Mouse (Mus musculus) forebrain, embryonic 16.5 days (tissue): ENCODE results near the gene Zdhhc4. TPM values are rescaled to one million over a fixed set of nuclear protein-coding genes. Genes with fewer than 3 reads are reported as not detected.

Source experiments
- ATAC-seq: fragments of 200-750 bp; cut with Nextera tagmentation; 2 replicates; pipeline ENCODE4 v1.8.0; 2017; ENCODE audit warnings: mild to moderate bottlenecking, moderate library complexity
- H3K27ac ChIP-seq: fragments of 300-500 bp; sonication (generic); 2 replicates; pipeline ENCODE4 v1.5.1; 2014; ENCODE audit warnings: low read length, control low read depth
- H3K27me3 ChIP-seq: fragments of 300-500 bp; sonication (generic); replicated peaks from 2 replicates; pipeline ENCODE4 v1.6.1; 2014; ENCODE audit warnings: low read length; ENCODE audit not compliant: control insufficient read depth, insufficient read depth
- H3K36me3 ChIP-seq: fragments of 300-500 bp; sonication (generic); 2 replicates; pipeline ENCODE4 v1.6.1; 2014; ENCODE audit not compliant: control insufficient read depth, insufficient read depth
- H3K4me1 ChIP-seq: fragments of 300-500 bp; sonication (generic); replicated peaks from 2 replicates; pipeline ENCODE4 v1.6.1; 2014; ENCODE audit warnings: low read length; ENCODE audit not compliant: control insufficient read depth, insufficient read depth
- H3K4me2 ChIP-seq: fragments of 300-500 bp; sonication (generic); 2 replicates; pipeline ENCODE4 v1.6.1; 2014; ENCODE audit warnings: mild to moderate bottlenecking, low read length, control low read depth
- H3K4me3 ChIP-seq: fragments of 300-500 bp; sonication (generic); replicated peaks from 2 replicates; pipeline ENCODE4 v1.5.1; 2014; ENCODE audit warnings: mild to moderate bottlenecking, low read length, control low read depth
- H3K9ac ChIP-seq: fragments of 300-500 bp; sonication (generic); replicated peaks from 2 replicates; pipeline ENCODE4 v1.6.1; 2014; ENCODE audit warnings: low read depth, low read length, control low read depth
- H3K9me3 ChIP-seq: fragments of 300-500 bp; sonication (generic); 2 replicates; pipeline ENCODE4 v1.6.1; 2016; ENCODE audit warnings: low read length; ENCODE audit not compliant: control insufficient read depth
- WGBS: fragments of 180-500 bp; shearing (Covaris S2); extraction: QIAGEN DNeasy Blood & Tissue Kit; methylation state at CpG from one replicate; pipeline ENCODE4 v1.1.7; 2014; 5-methylcytosine and 5-hydroxymethylcytosine counted together
- polyA plus RNA-seq: library from polyadenylated mRNA; unstranded; fragments of >200 nt; fragmentation: Nextera tagmentation; extraction: Ambion mirVana; gene quantifications from 2 replicates; pipeline ENCODE4 v1.2.1, GENCODE M21; 2015

The Zdhhc4 gene
- polyA plus RNA-seq = 77.9 and 78.6 TPM in 2 replicates

- H3K36me3 ChIP-seq = peaks cover 10% of the 10 kb centered on the region; the same call in 1 of the 2 replicates
- H3K27ac ChIP-seq = peak within 1 kb of the TSS; percentile 81
- H3K9me3 ChIP-seq = no peaks in the 10 kb centered on the region
- WGBS = under 1% methylated on average over 57 of the region's 57 CpGs
- H3K4me1 ChIP-seq = peaks cover 16% of the 10 kb centered on the region
- H3K4me3 ChIP-seq = peak within 1 kb of the TSS; percentile 95
- H3K4me2 ChIP-seq = peak within 1 kb of the TSS; percentile 94
- peak; percentile 84 for ATAC-seq
- no peaks in the 10 kb centered on the region for H3K27me3 ChIP-seq
- peak within 1 kb of the TSS; percentile 88 for H3K9ac ChIP-seq
These were observed at the start of gene Zdhhc4 for GRCm38 (mm10) chr5:143328690-143329495. Zdhhc4 (minus strand) TSS chr5:143329256.

DNA sequence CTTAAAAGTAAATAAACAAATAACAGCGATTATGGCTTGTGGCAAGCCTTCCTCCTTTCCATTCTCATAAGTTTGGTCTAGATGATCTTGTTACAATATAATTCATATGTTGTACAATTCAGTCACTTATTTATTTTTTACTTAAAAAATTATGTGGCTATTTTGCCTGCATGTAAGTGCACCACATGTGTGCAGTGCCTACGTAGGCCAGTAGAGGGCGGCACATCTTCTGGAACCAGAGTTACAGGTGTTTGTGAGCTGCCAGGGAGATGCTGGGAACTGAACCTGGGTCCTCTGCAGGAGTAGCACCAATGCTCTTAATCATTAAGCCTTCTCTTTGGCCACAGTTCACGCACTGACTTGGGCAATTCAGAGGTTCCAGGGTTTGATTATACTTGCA lies 47.1 kb upstream of the Zdhhc4 start:
- peaks cover 9% of the 10 kb centered on the region for H3K4me1 ChIP-seq
- H3K4me3 ChIP-seq = no peak overlapping the region
- no peak overlapping the region for H3K27ac ChIP-seq
- no peak overlapping the region for H3K9ac ChIP-seq
- no peak overlapping the region for H3K4me2 ChIP-seq
- no peaks in the 10 kb centered on the region for H3K9me3 ChIP-seq
- ATAC-seq = no peak
- no peaks in the 10 kb centered on the region for H3K36me3 ChIP-seq
- H3K27me3 ChIP-seq = peaks cover 30% of the 10 kb centered on the region
- WGBS = 84% methylated on average over 4 of the region's 4 CpGs

DNA sequence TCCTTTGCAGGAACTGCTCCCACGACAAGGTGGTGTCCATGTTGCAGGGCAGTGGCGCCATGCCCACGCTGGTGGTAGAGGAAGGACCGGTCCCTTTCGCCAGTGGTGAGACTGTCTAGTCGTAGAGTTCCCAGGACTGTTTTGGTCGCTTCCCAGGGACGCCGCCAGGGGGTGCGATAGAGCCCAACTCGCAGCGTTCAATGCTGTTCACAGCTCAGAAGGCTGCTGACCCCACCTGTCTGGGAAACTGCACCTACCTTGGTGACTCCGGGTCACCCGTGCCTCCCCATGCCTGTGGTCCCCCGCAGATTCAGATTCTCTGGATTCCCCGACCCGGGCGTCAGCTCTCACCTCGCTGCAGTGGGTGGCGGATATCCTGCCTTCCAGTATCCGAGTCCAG lies 46.2 kb upstream of the Zdhhc4 start:
- Histone ChIP-seq H3K4me3 (no peak overlapping the region), H3K27me3 (peaks cover 38% of the 10 kb centered on the region), H3K9me3 (no peaks in the 10 kb centered on the region), H3K36me3 (no peaks in the 10 kb centered on the region), H3K4me2 (0 out of 2 replicates have a peak overlapping the region, but pooled peaks have one; percentile 17), H3K4me1 (peaks cover 19% of the 10 kb centered on the region), H3K9ac (no peak overlapping the region), H3K27ac (no peak overlapping the region)
- ATAC-seq = no peak
- 11% methylated on average over 21 of the region's 21 CpGs for WGBS

DNA sequence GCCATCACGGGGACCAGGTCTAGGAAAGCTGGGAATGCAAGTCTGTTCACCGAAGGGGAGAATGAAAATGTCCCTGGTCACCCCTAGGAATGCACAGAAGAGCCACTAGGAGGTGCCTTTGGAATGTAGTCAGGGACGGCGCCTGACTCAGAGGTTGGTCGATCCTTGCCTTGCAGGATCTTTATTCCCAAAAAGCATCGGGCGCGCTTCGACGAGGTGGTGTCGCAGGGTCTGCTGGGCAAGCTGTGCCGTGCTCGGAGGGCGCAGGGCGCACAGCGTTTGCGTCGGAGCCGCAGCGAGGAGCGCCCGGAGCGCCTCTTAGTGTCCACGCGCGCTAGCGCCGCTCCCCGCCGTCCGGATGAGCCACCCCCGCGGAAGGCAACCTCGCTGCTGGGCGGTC lies 43.8 kb upstream of the Zdhhc4 start:
- H3K4me3 ChIP-seq = peak overlapping the region; percentile 37
- peaks cover 52% of the 10 kb centered on the region for H3K27me3 ChIP-seq
- H3K27ac ChIP-seq = no peak overlapping the region
- H3K9me3 ChIP-seq = no peaks in the 10 kb centered on the region
- peak overlapping the region; percentile 53 for H3K4me2 ChIP-seq
- 0 out of 2 replicates have a peak, but pooled peaks have one; percentile 6 for ATAC-seq
- 1% methylated on average over 35 of the region's 35 CpGs for WGBS
- H3K4me1 ChIP-seq = peaks cover 34% of the 10 kb centered on the region
- H3K36me3 ChIP-seq = no peaks in the 10 kb centered on the region
- H3K9ac ChIP-seq = peak overlapping the region; percentile 44

- no peak for ATAC-seq
- no peak overlapping the region for H3K27ac ChIP-seq
- 55% methylated on average over 4 of the region's 4 CpGs for WGBS
- H3K9me3 ChIP-seq = no peaks in the 10 kb centered on the region
- H3K4me1 ChIP-seq = peaks cover 34% of the 10 kb centered on the region
- H3K9ac ChIP-seq = no peak overlapping the region
- H3K36me3 ChIP-seq = no peaks in the 10 kb centered on the region
- H3K4me3 ChIP-seq = no peak overlapping the region
- H3K4me2 ChIP-seq = peak overlapping the region; percentile 68; the same call in 1 of the 2 replicates
- peaks cover 52% of the 10 kb centered on the region for H3K27me3 ChIP-seq
These were observed 42.1 kb upstream of the Zdhhc4 start for GRCm38 (mm10) chr5:143371146-143371510.

GRCm38 (mm10) chr5:143370416-143371145 lies 41.5 kb upstream of the Zdhhc4 start:
- peaks cover 34% of the 10 kb centered on the region for H3K4me1 ChIP-seq
- 13% methylated on average over 17 of the region's 17 CpGs for WGBS
- peak overlapping the region; percentile 68 for H3K4me2 ChIP-seq
- no peaks in the 10 kb centered on the region for H3K36me3 ChIP-seq
- H3K4me3 ChIP-seq = peak overlapping the region; percentile 42
- peak; percentile 71 for ATAC-seq
- no peak overlapping the region for H3K27ac ChIP-seq
- H3K27me3 ChIP-seq = peaks cover 52% of the 10 kb centered on the region
- H3K9me3 ChIP-seq = no peaks in the 10 kb centered on the region
- H3K9ac ChIP-seq = peak overlapping the region; percentile 53

DNA sequence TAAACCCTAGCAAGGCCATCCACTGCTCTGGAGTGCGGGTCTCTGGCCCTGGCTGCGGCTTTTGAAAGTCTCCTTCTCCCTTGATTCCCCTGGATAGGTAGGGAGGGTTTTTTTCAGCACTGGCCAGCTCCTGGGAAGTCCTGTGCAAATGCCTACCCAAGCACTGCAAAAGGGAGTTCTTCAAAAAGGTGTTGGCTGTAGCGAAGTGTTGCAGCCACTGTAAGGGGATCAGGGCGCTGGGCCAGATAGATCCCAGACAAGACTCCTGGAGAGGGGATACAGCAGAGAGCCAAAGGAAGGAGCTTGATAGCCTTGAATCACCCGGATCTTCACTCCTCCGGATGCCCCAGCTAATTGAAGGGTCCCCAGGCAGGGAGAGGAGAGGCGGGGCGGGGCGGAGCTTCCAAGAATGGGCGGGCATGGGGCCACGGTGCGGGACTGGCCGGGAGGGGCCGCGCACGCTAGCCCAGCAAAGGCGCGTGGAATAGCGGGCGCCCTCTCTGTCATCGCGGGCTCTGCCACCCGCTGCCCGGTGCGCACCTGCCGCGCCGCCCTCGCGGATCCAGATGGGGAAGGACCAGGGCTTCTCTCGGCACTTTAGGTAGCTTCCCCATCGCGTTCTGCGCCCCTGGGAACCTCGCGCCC lies 40.7 kb upstream of the Zdhhc4 start:
- Histone ChIP-seq H3K9ac (peak overlapping the region; percentile 53), H3K27ac (no peak overlapping the region), H3K4me1 (peaks cover 35% of the 10 kb centered on the region), H3K36me3 (no peaks in the 10 kb centered on the region), H3K9me3 (no peaks in the 10 kb centered on the region), H3K4me3 (peak overlapping the region; percentile 42), H3K4me2 (peak overlapping the region; percentile 68), H3K27me3 (peaks cover 56% of the 10 kb centered on the region)
- WGBS = under 1% methylated on average over 36 of the region's 36 CpGs
- ATAC-seq = peak; percentile 34

DNA sequence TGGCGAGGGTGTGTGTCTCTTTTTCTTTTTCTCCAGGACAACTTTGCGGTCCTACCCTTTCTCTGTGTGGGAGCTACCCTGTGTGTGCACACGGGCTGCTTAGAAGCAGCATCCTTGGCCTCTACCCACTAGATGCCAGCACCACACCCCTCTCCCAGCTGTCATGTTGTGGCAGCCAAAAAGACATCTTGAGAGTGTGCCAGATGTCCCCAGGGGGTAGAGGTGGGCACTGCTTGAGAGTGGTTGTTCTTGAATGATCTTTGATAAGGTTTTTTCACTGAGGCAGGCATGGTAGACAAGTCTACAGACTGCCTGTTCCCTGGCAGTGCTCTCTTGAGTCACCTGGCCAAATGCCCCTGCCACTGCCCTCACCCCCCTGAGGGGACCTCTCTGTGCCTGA lies 38.9 kb upstream of the Zdhhc4 start:
- no peak overlapping the region for H3K4me2 ChIP-seq
- no peaks in the 10 kb centered on the region for H3K9me3 ChIP-seq
- no peak overlapping the region for H3K27ac ChIP-seq
- no peak for ATAC-seq
- H3K9ac ChIP-seq = no peak overlapping the region
- WGBS = 56% methylated on average over 3 of the region's 3 CpGs
- H3K27me3 ChIP-seq = peaks cover 44% of the 10 kb centered on the region
- H3K4me1 ChIP-seq = peaks cover 43% of the 10 kb centered on the region
- no peaks in the 10 kb centered on the region for H3K36me3 ChIP-seq
- H3K4me3 ChIP-seq = no peak overlapping the region
